Mouse (Mus musculus): ENCODE results near the gene Ttc30a1.

- TF ChIP-seq POLR2A (IDR thresholded peaks at IDR 0.05; ENCODE audit: control insufficient read depth, extremely low read depth, insufficient read depth, low read length, poor library complexity): no peak
- TF ChIP-seq CTCF (IDR thresholded peaks at IDR 0.05; ENCODE audit: borderline replicate concordance, control insufficient read depth, extremely low read depth, insufficient read depth, low read length, poor library complexity): no peak
Observed at GRCm38 (mm10) chr2:76014659-76015058, 32.9 kb upstream of the Ttc30a1 start.
